Comparison of ENCODE assay signal across 18 mouse cellular contexts in the genomic region with DNA sequence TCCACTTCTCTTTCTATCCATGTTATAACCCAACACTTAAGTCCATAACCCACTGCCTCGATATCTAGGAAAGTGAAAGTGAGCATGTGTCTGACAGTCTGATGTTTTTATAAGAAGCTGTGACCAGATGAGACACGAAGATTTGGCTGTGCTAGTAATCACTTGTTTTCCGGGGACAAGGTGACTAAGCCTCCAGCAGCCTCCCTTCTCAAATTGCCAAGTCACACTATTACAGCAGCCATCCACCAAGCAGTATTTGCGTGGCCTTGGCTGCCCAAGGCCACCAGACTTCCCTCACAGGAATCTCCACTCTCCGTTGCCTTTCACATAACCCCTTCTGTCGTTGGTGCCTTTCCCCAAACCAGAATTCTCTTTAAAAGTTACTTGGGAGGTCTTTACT. TPM values are rescaled to one million over a fixed set of nuclear protein-coding genes. Genes with fewer than 3 reads are reported as not detected.
"Had no signal": no experiment of that assay in that cellular context is flagged by ENCODE, and none has a peak within 500 bp of the region (broad histone marks: within the 10 kb centered on the region; RNA-seq: fewer than 3 reads in every experiment).

No protein-coding gene starts in this region.

- ATAC-seq: midbrain, embryonic 13.5 days; midbrain, embryonic 16.5 days had no signal

- H3K36me3 ChIP-seq: liver, embryonic 13.5 days; midbrain, embryonic 10.5 days; midbrain, embryonic 13.5 days had no signal

- H3K9me3 ChIP-seq: midbrain, embryonic 10.5 days had no signal

- H3K27ac ChIP-seq: layer of hippocampus, adult 2 months; left cerebral cortex, adult 2 months; liver, embryonic 13.5 days; midbrain, embryonic 10.5 days; midbrain, embryonic 13.5 days had no signal

- H3K4me1 ChIP-seq: liver, embryonic 13.5 days; midbrain, embryonic 10.5 days; midbrain, embryonic 13.5 days had no signal

- H3K9ac ChIP-seq: liver, embryonic 13.5 days; midbrain, embryonic 13.5 days had no signal

- DNase-seq: kidney, adult 9 months; kidney, postnatal 14 days; layer of hippocampus, adult 9-11 months; layer of hippocampus, postnatal 36 days; liver, embryonic 13.5 days; lung, adult 2 months; lung, postnatal 14 days; lung, postnatal 4 days; thymus, adult 18-20 months; thymus, postnatal 36 days had no signal

- H3K27me3 ChIP-seq: liver, embryonic 13.5 days; midbrain, embryonic 13.5 days had no signal

- H3K4me2 ChIP-seq: liver, embryonic 13.5 days; midbrain, embryonic 13.5 days had no signal

- H3K4me3 ChIP-seq: layer of hippocampus, adult 2 months; left cerebral cortex, adult 2 months; liver, embryonic 13.5 days; midbrain, embryonic 10.5 days; midbrain, embryonic 13.5 days had no signal

RNA-seq across cellular contexts. Expression of a gene that starts 40.9 kb away (rescaled TPM):
- total RNA-seq: megakaryocyte progenitor cell, adult 5-6 weeks; monocyte, adult 5-6 weeks had no signal
- polyA plus RNA-seq: liver, adult 2 months had no signal
